Mouse (Mus musculus) cerebellum, postnatal 10 days (tissue): ENCODE results near the gene Pax3.

Experiments
- DNase-seq, 2 experiments: peaks; one replicate each; pipeline ENCODE4 v3.0.0; 2021; ENCODE audit warnings: mixed read lengths in 2 of 2

Gene Pax3

GRCm38 (mm10) chr1:78171671-78172070 lies 25.3 kb downstream of the Pax3 start:
- peak; percentile 15 to 41 for DNase-seq

DNA sequence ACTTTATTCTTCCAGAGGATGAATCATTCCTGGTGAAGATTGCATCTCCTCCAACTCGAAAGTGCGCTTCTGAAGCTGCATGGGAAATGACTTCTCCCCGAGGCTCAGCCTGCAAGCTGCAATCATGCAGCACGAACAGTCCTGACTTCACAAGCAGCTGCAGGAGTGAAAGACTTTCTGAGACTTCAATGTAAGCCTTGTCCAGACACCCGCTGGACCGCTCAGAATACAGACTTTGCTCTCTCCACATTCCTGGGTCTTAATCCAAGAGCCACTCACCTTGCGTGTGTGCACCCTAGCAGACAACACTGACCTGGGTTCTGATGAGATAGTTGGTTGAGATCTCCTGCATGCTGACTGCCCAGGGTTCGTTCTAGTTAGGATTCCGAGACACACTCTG lies 26.2 kb downstream of the Pax3 start:
- DNase-seq = peak in 1 of 2 experiments; percentile 3

DNA sequence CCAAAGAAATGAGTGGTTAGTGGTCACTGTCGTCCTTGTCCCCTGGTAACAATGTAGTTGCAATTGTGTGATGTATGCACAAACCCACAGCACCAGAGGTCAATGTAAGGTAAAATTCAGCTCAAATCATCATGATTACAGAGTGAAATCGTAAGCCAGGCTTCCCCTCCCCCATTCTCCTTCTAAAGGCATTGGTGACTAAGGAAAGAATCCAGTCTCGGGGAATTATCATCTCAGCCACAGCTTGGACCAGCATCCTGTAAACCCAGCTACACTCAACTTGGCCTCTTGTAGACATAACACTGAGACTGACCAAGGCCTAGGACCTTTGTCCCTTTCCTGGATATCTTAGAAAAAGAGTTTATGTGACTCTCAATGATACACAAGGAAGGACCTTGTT lies 28.1 kb downstream of the Pax3 start:
- DNase-seq = no peak

- DNase-seq = no peak
Measured at GRCm38 (mm10) chr1:78167577-78168286, 29.2 kb downstream of the Pax3 start.

DNA sequence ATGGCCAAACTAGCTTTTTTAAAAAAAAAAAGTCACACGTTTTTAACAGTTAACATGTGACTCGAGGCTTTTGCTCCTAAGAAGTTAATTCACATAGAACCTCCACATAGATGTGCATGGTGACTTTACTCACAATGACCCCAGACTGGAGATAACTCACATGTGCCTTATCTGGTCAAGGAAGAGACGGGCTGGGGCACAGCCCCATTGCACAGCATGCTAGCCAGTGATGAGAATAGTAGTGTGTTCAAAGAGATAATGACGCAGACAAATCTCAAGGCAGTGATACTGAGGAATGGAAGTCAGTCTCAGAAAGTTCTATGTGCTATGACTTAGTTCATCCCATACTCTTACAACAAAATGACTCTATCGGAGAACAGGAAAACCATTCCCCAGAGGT lies 35.2 kb downstream of the Pax3 start:
- no peak for DNase-seq

- DNase-seq = no peak
Measured at GRCm38 (mm10) chr1:78157930-78158329, 39.0 kb downstream of the Pax3 start.

DNA sequence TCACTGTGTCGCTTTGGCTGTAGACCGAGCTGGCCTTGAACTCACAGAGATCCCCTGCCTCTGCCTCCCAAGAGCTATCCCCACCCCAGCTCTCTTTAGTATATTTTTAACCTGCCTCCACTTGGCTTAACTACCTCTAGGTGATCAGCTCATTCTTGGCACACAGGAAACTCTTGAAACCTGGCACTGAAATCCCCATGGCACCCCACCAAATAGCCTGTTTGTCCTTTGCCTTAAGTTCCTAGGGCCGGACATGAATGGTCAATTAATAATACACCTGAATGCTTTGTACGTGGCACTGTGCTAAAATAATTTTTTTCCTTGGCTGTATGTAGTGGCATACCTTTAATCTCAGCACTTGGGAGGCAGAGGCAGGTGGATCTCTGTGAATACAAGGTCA lies 41.1 kb downstream of the Pax3 start:
- DNase-seq = no peak

DNA sequence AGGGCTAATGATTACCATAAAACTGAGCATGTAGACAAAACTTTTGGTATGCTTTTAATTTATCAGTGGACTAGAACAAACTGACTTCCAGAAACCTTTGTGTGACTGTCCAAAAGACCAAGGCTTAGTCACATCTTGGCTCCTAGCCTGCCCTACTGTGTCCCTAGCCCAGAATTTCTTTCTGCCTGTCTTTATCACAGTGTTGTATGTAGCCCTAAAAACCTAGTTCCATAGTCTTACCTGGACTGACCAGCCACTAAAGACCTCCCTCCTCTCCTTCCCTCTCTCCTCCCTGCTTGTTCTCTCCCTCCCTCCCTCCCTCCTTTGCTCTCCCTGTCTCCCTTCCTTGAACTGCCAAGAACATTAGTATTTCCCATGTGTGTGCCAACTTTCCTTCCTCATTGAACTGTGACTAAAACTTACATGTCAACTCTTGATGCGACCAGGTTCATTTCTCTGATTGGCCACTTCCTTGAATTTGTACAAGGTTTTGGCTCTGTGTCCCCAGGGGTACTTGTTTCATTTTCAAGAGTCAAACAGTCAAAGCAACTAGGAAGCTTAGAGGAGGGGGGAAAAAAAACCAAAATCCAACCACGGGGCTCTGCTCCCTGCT lies 48.8 kb downstream of the Pax3 start:
- peak; percentile 39 to 47 for DNase-seq

- DNase-seq = no peak
Measured at GRCm38 (mm10) chr1:78143403-78143802, 53.5 kb downstream of the Pax3 start.

DNA sequence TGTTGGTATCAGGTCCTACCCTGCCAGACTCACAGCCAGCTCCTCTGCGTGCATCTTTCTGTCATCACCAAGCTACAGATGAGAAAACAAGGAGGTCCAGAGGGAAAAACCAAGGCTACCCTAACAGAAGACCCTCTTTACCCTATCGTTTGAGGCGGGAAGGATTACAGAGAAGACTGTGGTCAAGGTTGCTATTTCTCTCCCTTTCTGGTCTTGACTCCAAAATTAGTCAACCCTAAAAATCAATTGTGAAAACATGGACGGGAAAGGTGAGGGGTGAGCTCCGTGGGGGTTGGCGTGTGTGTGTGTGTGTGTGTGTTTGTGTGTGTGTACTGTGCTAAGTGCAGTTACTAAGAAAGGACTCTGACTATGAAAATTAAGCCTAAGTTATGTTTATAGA lies 54.0 kb downstream of the Pax3 start:
- DNase-seq = no peak

- DNase-seq = peak; percentile 56 to 63
Measured at GRCm38 (mm10) chr1:78141741-78142501, 55.0 kb downstream of the Pax3 start.

DNA sequence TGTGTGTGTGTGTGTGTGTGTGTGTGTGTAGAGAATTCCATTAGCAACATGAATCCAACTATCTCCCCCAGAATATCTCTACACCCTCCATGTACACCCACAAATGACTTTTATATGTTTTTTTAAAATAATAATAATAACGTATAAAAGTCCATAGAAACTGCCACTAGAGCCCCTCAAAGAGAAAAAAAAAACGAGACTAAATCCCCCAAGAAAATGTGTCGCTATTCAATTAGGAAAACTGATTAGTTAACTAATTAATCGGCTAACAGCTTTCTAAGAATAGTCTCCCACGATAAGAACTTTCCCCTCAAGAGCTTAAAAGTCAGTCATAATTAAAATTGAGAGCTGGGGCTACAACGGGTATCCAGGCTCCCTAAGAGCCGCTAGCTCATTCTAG lies 55.6 kb downstream of the Pax3 start:
- DNase-seq = no peak

DNA sequence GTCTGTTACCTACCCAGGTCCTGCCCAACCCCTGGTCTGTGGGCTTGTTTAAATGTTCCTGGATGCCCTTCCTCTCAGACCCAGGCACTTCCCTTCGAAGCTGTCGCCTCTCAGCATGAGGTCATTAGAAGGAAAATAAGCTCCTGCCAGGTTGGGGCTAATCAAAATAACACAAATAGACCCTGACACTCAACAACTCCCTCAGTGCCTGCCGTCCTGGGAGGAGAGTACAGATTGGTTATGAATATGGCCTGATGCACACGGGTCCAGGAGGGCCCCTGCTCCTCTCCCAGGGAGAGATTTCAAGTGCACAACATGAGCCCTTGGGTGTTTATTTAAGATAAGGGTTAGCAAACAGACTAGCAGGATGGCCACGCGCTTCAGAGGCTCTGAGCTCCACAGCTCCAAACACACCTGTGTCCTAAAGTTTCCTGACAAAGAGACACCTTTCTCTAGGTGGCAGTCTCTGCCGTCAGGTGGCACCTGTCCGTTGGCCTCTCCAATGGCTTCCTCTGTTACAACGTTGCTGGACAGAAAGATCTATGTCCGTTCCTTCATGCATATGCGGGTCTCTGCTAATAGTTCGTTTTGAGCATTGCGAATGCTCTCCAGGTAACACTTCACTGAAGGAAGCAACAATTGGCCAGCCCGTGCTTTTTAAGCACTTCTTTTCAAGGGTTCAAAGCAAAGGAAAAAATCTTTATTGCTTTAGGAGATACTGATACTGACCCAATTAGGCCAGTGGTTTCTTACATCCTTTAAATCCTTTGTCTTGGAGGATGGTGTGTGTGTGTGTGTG lies 56.2 kb downstream of the Pax3 start:
- DNase-seq = peak; percentile 18 to 29

DNA sequence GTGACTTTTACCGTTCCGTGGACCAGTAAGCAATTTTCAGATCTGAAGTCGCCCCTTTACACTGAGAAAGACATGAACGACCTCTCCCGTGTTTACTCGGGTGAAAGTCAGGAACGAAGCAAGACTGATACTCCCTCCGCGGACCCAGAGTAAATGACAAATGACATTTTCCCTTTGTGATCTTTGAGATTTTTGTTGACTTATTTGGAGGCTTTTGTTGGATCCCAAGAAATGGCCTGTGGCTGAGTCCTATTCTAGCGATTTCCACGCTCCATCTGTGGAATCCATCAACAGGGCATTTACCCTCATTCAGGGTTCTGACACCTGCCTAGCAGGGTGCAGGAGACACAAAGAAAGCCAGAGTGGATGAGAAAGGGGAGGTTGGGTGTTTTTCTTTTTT lies 57.6 kb downstream of the Pax3 start:
- no peak for DNase-seq

DNA sequence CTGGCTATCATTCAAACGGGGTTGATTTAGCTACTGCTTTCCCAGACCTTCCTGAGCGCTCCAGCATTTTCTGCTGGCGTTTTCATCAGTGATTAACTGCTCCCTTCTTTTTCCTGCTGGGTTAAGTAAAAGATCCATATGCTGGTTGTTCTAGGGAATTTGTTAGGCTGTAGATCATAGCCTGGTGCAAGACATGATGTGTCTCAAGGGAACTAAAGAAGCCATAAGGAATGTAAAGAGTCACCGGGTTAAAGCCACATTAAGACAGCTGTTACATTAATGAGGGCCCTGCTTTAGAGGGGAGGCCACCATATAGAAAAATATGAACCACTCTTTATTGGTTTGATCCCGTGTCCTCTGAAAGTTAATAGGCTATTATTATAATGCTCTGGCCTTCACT lies 67.7 kb downstream of the Pax3 start:
- DNase-seq = no peak

GRCm38 (mm10) chr1:78119899-78120560 lies 76.9 kb downstream of the Pax3 start:
- no peak for DNase-seq

DNA sequence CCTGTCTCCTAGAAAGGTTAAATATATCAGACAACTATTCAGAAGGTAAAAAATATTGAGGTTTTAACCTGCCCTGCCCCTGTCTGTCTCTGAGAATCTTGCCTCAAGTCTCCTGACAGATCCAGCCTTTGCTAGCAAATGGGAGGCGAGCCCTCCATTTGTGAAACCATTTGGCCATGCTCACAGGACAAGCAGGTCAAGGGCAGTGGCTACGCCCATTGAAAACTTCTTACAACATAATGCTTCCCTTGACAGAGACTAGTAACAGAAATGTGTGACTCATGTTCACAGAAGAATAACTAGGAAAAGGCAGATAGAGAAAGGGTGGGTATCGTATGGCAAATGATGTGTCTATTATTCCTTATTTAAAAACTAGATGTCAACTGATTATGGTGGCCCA lies 80.9 kb downstream of the Pax3 start:
- DNase-seq = no peak

- DNase-seq = no peak
Measured at GRCm38 (mm10) chr1:78110311-78110710, 86.6 kb downstream of the Pax3 start.

DNA sequence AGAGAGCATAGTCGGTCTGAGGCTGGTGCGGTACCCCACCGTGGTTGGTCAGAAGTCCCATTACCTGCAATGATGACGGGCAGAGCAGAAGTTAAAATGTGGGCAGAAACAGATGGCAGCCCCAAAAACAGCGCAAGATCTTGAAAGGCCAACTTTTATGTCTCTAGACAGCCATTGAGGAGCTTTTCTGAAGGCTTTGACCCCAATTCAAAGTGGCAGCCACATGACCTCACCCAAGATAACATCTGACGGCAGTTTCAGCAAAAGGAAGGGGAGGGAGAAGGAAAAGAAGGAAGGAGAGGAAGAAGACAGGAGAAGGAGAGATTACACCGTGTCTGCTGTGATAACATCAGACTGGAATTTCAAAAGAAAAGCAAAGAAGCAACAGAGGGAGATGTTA lies 93.4 kb downstream of the Pax3 start:
- no peak for DNase-seq

DNA sequence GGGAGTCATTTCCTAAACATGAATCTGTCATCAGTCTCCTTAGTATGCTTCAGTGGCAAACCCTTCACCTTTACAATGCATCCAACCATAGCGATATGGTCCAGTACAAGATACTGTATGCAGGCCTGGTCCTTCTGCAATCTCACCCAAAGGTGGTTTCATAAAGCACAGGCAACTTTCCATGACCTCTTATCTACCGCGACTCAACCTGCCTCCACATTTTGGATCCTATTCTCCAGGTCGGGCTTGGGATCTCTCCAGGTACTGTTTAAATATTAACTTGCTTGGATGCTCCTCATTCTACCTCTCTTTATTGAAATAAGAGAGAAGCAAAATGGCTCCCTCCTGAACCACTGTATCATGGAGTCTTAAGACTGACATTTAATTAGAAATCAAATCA lies 103.3 kb downstream of the Pax3 start:
- no peak for DNase-seq

DNA sequence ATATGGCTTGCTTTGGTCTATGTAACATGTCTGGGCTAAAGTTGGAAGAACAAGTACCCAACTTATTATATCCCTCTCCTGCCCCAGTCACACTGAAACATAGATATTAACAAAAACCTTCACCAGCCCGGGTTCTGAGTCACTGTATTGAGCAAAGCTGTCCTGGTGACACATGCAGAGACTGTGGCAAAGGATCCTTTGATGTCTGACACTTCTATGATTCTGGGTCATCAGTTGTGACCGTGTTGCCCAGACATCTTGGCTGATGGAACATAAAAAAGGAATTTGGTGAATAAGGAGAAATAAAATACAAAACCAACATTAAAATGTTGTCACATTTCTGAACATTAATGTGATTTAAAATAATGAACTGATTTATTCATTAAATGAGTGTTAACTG lies 108.3 kb downstream of the Pax3 start:
- DNase-seq = no peak

DNA sequence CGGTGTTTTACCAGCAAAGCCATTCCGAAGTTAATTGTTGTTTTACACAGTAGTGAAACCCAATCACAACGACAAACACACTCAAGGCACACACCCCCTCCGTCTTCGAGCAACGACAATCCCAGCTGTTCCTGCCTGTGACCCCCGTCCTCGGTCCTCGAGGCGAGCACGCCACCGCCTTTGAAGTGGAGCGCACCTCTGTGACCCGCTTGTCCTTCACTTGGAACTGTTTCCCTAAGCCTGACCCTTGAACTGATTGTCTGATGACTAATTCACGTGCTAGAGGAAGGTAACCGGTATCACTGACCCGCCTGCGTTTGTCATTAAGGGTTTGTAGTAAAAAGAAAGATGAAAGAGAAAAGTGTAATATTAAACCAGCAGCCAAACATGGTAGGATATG lies 115.2 kb downstream of the Pax3 start:
- no peak for DNase-seq

GRCm38 (mm10) chr1:78060850-78061249 lies 136.1 kb downstream of the Pax3 start:
- DNase-seq = no peak
